ENCODE assay signal across 22 mouse cellular contexts in genomic region chr5:133991994-133992393, GRCm38 (mm10).
DNase-seq lines count a peak whose midpoint lies in the region; ATAC-seq lines count a peak whose summit lies in the region.
"Had no signal": no experiment of that assay in that cellular context is flagged by ENCODE, and none has a peak within 500 bp of the region (broad histone marks: within the 10 kb centered on the region; RNA-seq: fewer than 3 reads in every experiment).

No protein-coding gene starts in this region.

- H3K9me3 ChIP-seq in midbrain, embryonic 11.5 days (ENCODE audit: control insufficient read depth, low read length): no peaks in the 10 kb centered on the region
- H3K9me3 ChIP-seq in midbrain, embryonic 14.5 days (ENCODE audit: control insufficient read depth, low read length): no peaks in the 10 kb centered on the region
- no peaks in the 10 kb centered on the region for H3K9me3 ChIP-seq in forebrain, embryonic 14.5 days (replicated peaks; ENCODE audit: control insufficient read depth, low read length)
- H3K9me3 ChIP-seq: embryonic facial prominence, embryonic 15.5 days; heart, embryonic 13.5 days; hindbrain, embryonic 12.5 days; limb, embryonic 10.5 days; liver, embryonic 15.5 days; lung, embryonic 15.5 days had no signal

- H3K4me3 ChIP-seq in midbrain, embryonic 11.5 days (ENCODE audit: low read depth, low read length): no peak overlapping the region
- no peak overlapping the region for H3K4me3 ChIP-seq in midbrain, embryonic 14.5 days (replicated peaks; ENCODE audit: low read depth, low read length)
- no peak overlapping the region for H3K4me3 ChIP-seq in forebrain, embryonic 14.5 days (ENCODE audit: low read depth, low read length)
- H3K4me3 ChIP-seq: embryonic facial prominence, embryonic 15.5 days; heart, embryonic 13.5 days; hindbrain, embryonic 12.5 days; limb, embryonic 10.5 days; liver, embryonic 15.5 days; lung, embryonic 15.5 days had no signal

- peaks cover 4% of the 10 kb centered on the region for H3K4me1 ChIP-seq in midbrain, embryonic 11.5 days (ENCODE audit: control insufficient read depth, insufficient read depth, low read length)
- peaks cover 6% of the 10 kb centered on the region; the same call in 1 of the 2 replicates for H3K4me1 ChIP-seq in midbrain, embryonic 14.5 days (ENCODE audit: control insufficient read depth, insufficient read depth, low read length)
- H3K4me1 ChIP-seq in forebrain, embryonic 14.5 days (ENCODE audit: control insufficient read depth, insufficient read depth, low read length): peaks cover 11% of the 10 kb centered on the region
- H3K4me1 ChIP-seq: embryonic facial prominence, embryonic 15.5 days; heart, embryonic 13.5 days; liver, embryonic 15.5 days; lung, embryonic 15.5 days had no signal

- H3K4me2 ChIP-seq in midbrain, embryonic 11.5 days: no peak overlapping the region
- H3K4me2 ChIP-seq in midbrain, embryonic 14.5 days (ENCODE audit: low read length): no peak overlapping the region
- no peak overlapping the region for H3K4me2 ChIP-seq in forebrain, embryonic 14.5 days (ENCODE audit: low read length)
- H3K4me2 ChIP-seq: embryonic facial prominence, embryonic 15.5 days; heart, embryonic 13.5 days; hindbrain, embryonic 12.5 days; liver, embryonic 15.5 days; lung, embryonic 15.5 days had no signal

- H3K9ac ChIP-seq in midbrain, embryonic 11.5 days (ENCODE audit: low read length): no peak overlapping the region
- H3K9ac ChIP-seq in midbrain, embryonic 14.5 days (replicated peaks; ENCODE audit: low read length): no peak overlapping the region
- no peak overlapping the region for H3K9ac ChIP-seq in forebrain, embryonic 14.5 days (ENCODE audit: low read length)
- H3K9ac ChIP-seq: embryonic facial prominence, embryonic 15.5 days; heart, embryonic 13.5 days; hindbrain, embryonic 12.5 days; liver, embryonic 15.5 days; lung, embryonic 15.5 days had no signal

- ATAC-seq in midbrain, embryonic 11.5 days (ENCODE audit: low FRiP score): 0 out of 2 replicates have a peak, but pooled peaks have one; percentile 46
- ATAC-seq in midbrain, embryonic 14.5 days (ENCODE audit: low FRiP score, low TSS enrichment): no peak
- ATAC-seq in forebrain, embryonic 14.5 days: no peak; the same call in 1 of the 2 replicates
- ATAC-seq: Patski had no signal

- WGBS in midbrain, embryonic 11.5 days: 32% methylated on average over 2 of the region's 2 CpGs
- WGBS in midbrain, embryonic 14.5 days: 39% methylated on average over 2 of the region's 2 CpGs
- WGBS in forebrain, embryonic 14.5 days: 8% methylated on average over 2 of the region's 2 CpGs

- H3K27me3 ChIP-seq in midbrain, embryonic 11.5 days (ENCODE audit: control insufficient read depth, insufficient read depth, low read length): peaks cover 39% of the 10 kb centered on the region
- peaks cover 12% of the 10 kb centered on the region; the same call in 1 of the 2 replicates for H3K27me3 ChIP-seq in midbrain, embryonic 14.5 days (ENCODE audit: control insufficient read depth, insufficient read depth, low read length)
- H3K27me3 ChIP-seq in forebrain, embryonic 14.5 days (replicated peaks; ENCODE audit: control insufficient read depth, insufficient read depth, low read length): no peaks in the 10 kb centered on the region
- H3K27me3 ChIP-seq: CH12.LX; embryonic facial prominence, embryonic 15.5 days; heart, embryonic 13.5 days; liver, embryonic 15.5 days; lung, embryonic 15.5 days had no signal

- peak; percentile 91 for DNase-seq in midbrain, embryonic 11.5 days (ENCODE audit: low spot score, missing footprints)
- DNase-seq in midbrain, embryonic 14.5 days: no peak
- DNase-seq in embryo, embryonic 11 days: peak; percentile 53
- no peak for DNase-seq in forebrain, embryonic 14.5 days (ENCODE audit: low spot score)
- peak; percentile 91 for DNase-seq in retina, postnatal 1 day
- no peak for DNase-seq in cerebellum, postnatal 25 days
- DNase-seq in gastrocnemius, postnatal 25 days: no peak
- DNase-seq: B cell, adult 2 months; cerebellum, adult 11 months; kidney, adult 11 months; liver; thymus, postnatal 14 days had no signal

- no peaks in the 10 kb centered on the region for H3K36me3 ChIP-seq in midbrain, embryonic 11.5 days (ENCODE audit: control insufficient read depth, insufficient read depth, low read length)
- H3K36me3 ChIP-seq in midbrain, embryonic 14.5 days (ENCODE audit: control insufficient read depth, insufficient read depth, low read length): no peaks in the 10 kb centered on the region
- no peaks in the 10 kb centered on the region for H3K36me3 ChIP-seq in forebrain, embryonic 14.5 days (ENCODE audit: control insufficient read depth, insufficient read depth, low read length)
- H3K36me3 ChIP-seq: embryonic facial prominence, embryonic 15.5 days; G1E; heart, embryonic 13.5 days; hindbrain, embryonic 12.5 days; limb, embryonic 10.5 days; liver, embryonic 15.5 days; lung, embryonic 15.5 days had no signal

- no peak overlapping the region for H3K27ac ChIP-seq in midbrain, embryonic 11.5 days (ENCODE audit: low read depth, low read length)
- H3K27ac ChIP-seq in midbrain, embryonic 14.5 days (replicated peaks; ENCODE audit: low read depth, low read length): no peak overlapping the region
- peak overlapping the region; percentile 63 for H3K27ac ChIP-seq in forebrain, embryonic 14.5 days (ENCODE audit: low read depth, low read length)
- H3K27ac ChIP-seq: embryonic facial prominence, embryonic 15.5 days; heart, embryonic 13.5 days; hindbrain, embryonic 12.5 days; limb, embryonic 10.5 days; liver, embryonic 15.5 days; lung, embryonic 15.5 days; macrophage had no signal

Comparison
In these comparisons a context has a peak if more than half of its experiments do, and no peak if none do; other contexts are left out.
1. DNase-seq: peak in midbrain, embryonic 11.5 days (single experiment), embryo, embryonic 11 days (single experiment) and retina, postnatal 1 day (single experiment); none in midbrain, embryonic 14.5 days (single experiment), forebrain, embryonic 14.5 days (single experiment), cerebellum, postnatal 25 days (0 of 2) and gastrocnemius, postnatal 25 days (single experiment).